Mouse (Mus musculus) cerebellum, postnatal 4 days (tissue): ENCODE data around the gene Ccl21b.
"Not testable (repeated sequence)": the region's sequence is repeated elsewhere in the genome, so short reads cannot be mapped to it uniquely, and the experiment has no call there.

Source experiments
- DNase-seq, 2 experiments: peaks; one replicate each; pipeline ENCODE4 v3.0.0; 2022; ENCODE audit warnings: low spot score in 2 of 2, mixed read lengths in 1 of 2

The Ccl21b gene

DNA sequence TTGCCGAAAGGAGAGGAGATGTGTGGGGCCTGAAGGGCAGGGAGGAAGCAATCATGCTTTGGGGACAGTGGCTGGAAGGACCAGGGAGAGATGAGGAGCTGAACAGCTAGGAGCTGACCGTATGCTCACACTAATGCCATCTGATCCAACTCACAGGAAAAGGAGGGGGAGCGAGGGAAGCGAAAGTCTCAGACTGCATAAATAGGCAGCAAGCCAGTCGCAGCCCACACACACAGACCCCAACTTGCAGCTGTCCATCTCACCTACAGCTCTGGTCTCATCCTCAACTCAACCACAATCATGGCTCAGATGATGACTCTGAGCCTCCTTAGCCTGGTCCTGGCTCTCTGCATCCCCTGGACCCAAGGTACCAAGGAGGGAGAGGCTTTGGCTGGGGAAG, at the start of gene Ccl21b:
Ccl21b (plus strand) TSS at position 301 of the 400 bp plus-strand sequence.
- not testable (repeated sequence) for DNase-seq

- DNase-seq: not testable (repeated sequence)
These were observed 15.2 kb upstream of the Ccl21b start, which contains the start of gene Gm10600 for GRCm38 (mm10) chr4:42240339-42240738. Gm10600 (plus strand) TSS chr4:42240639.

- DNase-seq: not testable (repeated sequence)
These were observed 38.4 kb downstream of the Ccl21b start, which contains the start of gene Gm21953 for GRCm38 (mm10) chr4:42293967-42294366. Gm21953 (plus strand) TSS chr4:42294267.
